Mouse (Mus musculus) embryonic facial prominence, embryonic 11.5 days (tissue): ENCODE data around the gene Lsm10. TPM values are rescaled to one million over a fixed set of nuclear protein-coding genes. Genes with fewer than 3 reads are reported as not detected.

Experiments
- ATAC-seq: fragments of 200-750 bp; cut with Nextera tagmentation; replicated peaks from 2 replicates; pipeline ENCODE4 v1.8.0; 2017; ENCODE audit warnings: low read depth; ENCODE audit not compliant: insufficient number of reproducible peaks, low FRiP score, low TSS enrichment
- DNase-seq: peaks from one replicate; pipeline ENCODE4 v3.0.0-alpha.2; 2015; ENCODE audit warnings: low spot score
- H3K27ac ChIP-seq: fragments of 300-500 bp; sonication (generic); replicated peaks from 2 replicates; pipeline ENCODE4 v1.5.1; 2014; ENCODE audit warnings: mild to moderate bottlenecking, low read depth, low read length, control low read depth
- H3K27me3 ChIP-seq: fragments of 300-500 bp; sonication (generic); 2 replicates; pipeline ENCODE4 v1.6.1; 2014; ENCODE audit warnings: mild to moderate bottlenecking, low read length, moderate library complexity, mixed read lengths; ENCODE audit not compliant: control insufficient read depth, insufficient read depth
- H3K36me3 ChIP-seq: fragments of 300-500 bp; sonication (generic); replicated peaks from 2 replicates; pipeline ENCODE4 v1.6.1; 2014; ENCODE audit warnings: low read depth, mild to moderate bottlenecking, low read length, moderate library complexity, mixed read lengths; ENCODE audit not compliant: control insufficient read depth, insufficient read depth
- H3K4me1 ChIP-seq: fragments of 300-500 bp; sonication (generic); 2 replicates; pipeline ENCODE4 v1.6.1; 2014; ENCODE audit warnings: low read length, mixed read lengths; ENCODE audit not compliant: control insufficient read depth, insufficient read depth
- H3K4me2 ChIP-seq: fragments of 300-500 bp; sonication (generic); 2 replicates; pipeline ENCODE4 v1.6.1; 2014; ENCODE audit warnings: low read depth, mild to moderate bottlenecking, control low read depth, low read length, moderate library complexity
- H3K4me3 ChIP-seq: fragments of 300-500 bp; sonication (generic); 2 replicates; pipeline ENCODE4 v1.5.1; 2014; ENCODE audit warnings: low read depth, low read length, control low read depth
- H3K9ac ChIP-seq: fragments of 300-500 bp; sonication (generic); replicated peaks from 2 replicates; pipeline ENCODE4 v1.6.1; 2014; ENCODE audit warnings: mild to moderate bottlenecking, control low read depth, low read length
- H3K9me3 ChIP-seq: fragments of 300-500 bp; sonication (generic); replicated peaks from 2 replicates; pipeline ENCODE4 v1.6.1; 2016; ENCODE audit warnings: mild to moderate bottlenecking, low read length, inconsistent platforms, mixed read lengths; ENCODE audit not compliant: control insufficient read depth
- WGBS: fragments of 180-500 bp; shearing (Covaris S2); extraction: QIAGEN DNeasy Blood & Tissue Kit; methylation state at CpG from one replicate; pipeline ENCODE4 v1.1.7; 2014; 5-methylcytosine and 5-hydroxymethylcytosine counted together
- polyA plus RNA-seq: library from polyadenylated mRNA; unstranded; fragments of >200 nt; fragmentation: Nextera tagmentation; extraction: Ambion mirVana; gene quantifications from 2 replicates; pipeline ENCODE4 v1.2.1, GENCODE M21; 2014

Lsm10 gene
- polyA plus RNA-seq, 1 experiment from 2014 or later = 46.1 TPM

- peaks cover 2% of the 10 kb centered on the region; the same call in 1 of the 2 replicates for H3K4me1 ChIP-seq
- H3K4me2 ChIP-seq = no peak overlapping the region
- H3K36me3 ChIP-seq = peaks cover 11% of the 10 kb centered on the region
- H3K9me3 ChIP-seq = no peaks in the 10 kb centered on the region
- no peaks in the 10 kb centered on the region for H3K27me3 ChIP-seq
- no peak for ATAC-seq
- WGBS = 67% methylated on average over 6 of the region's 6 CpGs
- DNase-seq = no peak
- no peak overlapping the region for H3K9ac ChIP-seq
- no peak overlapping the region for H3K4me3 ChIP-seq
- H3K27ac ChIP-seq = no peak overlapping the region
Observed at GRCm38 (mm10) chr4:126132636-126133264, 36.3 kb downstream of the Lsm10 start.

GRCm38 (mm10) chr4:126134236-126134635, 37.8 kb downstream of the Lsm10 start:
- peaks cover 2% of the 10 kb centered on the region; the same call in 1 of the 2 replicates for H3K4me1 ChIP-seq
- H3K4me3 ChIP-seq = no peak overlapping the region
- DNase-seq (no peak), ATAC-seq (no peak)
- no peaks in the 10 kb centered on the region for H3K9me3 ChIP-seq
- no peak overlapping the region for H3K27ac ChIP-seq
- no peak overlapping the region for H3K4me2 ChIP-seq
- peaks cover 4% of the 10 kb centered on the region for H3K36me3 ChIP-seq
- 95% methylated on average over 4 of the region's 4 CpGs for WGBS
- no peak overlapping the region for H3K9ac ChIP-seq
- no peaks in the 10 kb centered on the region for H3K27me3 ChIP-seq

- Histone ChIP-seq H3K9me3 (no peaks in the 10 kb centered on the region), H3K36me3 (peaks cover 3% of the 10 kb centered on the region), H3K27me3 (no peaks in the 10 kb centered on the region), H3K4me2 (no peak overlapping the region), H3K9ac (no peak overlapping the region), H3K4me3 (no peak overlapping the region), H3K27ac (no peak overlapping the region), H3K4me1 (peaks cover 2% of the 10 kb centered on the region; the same call in 1 of the 2 replicates)
- no peak for ATAC-seq
- no peak for DNase-seq
- 87% methylated on average over 4 of the region's 4 CpGs for WGBS
Observed at GRCm38 (mm10) chr4:126134639-126135038, 38.2 kb downstream of the Lsm10 start.

- WGBS = 82% methylated on average over 4 of the region's 4 CpGs
- Histone ChIP-seq H3K4me1 (no peaks in the 10 kb centered on the region), H3K27me3 (no peaks in the 10 kb centered on the region), H3K27ac (no peak overlapping the region), H3K36me3 (peaks cover 3% of the 10 kb centered on the region), H3K9ac (no peak overlapping the region), H3K4me2 (no peak overlapping the region), H3K4me3 (no peak overlapping the region), H3K9me3 (no peaks in the 10 kb centered on the region)
- DNase-seq = no peak
- no peak for ATAC-seq
Observed at GRCm38 (mm10) chr4:126137773-126138172, 41.4 kb downstream of the Lsm10 start.

- Histone ChIP-seq H3K4me3 (no peak overlapping the region), H3K4me2 (no peak overlapping the region), H3K27ac (no peak overlapping the region), H3K9ac (no peak overlapping the region), H3K9me3 (no peaks in the 10 kb centered on the region), H3K4me1 (no peaks in the 10 kb centered on the region), H3K36me3 (peaks cover 3% of the 10 kb centered on the region), H3K27me3 (no peaks in the 10 kb centered on the region)
- 72% methylated on average over 5 of the region's 5 CpGs for WGBS
- DNase-seq = no peak
- ATAC-seq = no peak
Observed at GRCm38 (mm10) chr4:126141021-126141420, 44.6 kb downstream of the Lsm10 start.

- 36% methylated on average over 4 of the region's 4 CpGs for WGBS
Observed at GRCm38 (mm10) chr4:126145396-126145795, 49.0 kb downstream of the Lsm10 start.

GRCm38 (mm10) chr4:126146974-126147532, 50.6 kb downstream of the Lsm10 start:
- no peak overlapping the region; the same call in 1 of the 2 replicates for H3K9ac ChIP-seq
- H3K4me1 ChIP-seq = peaks cover 14% of the 10 kb centered on the region
- 26% methylated on average over 9 of the region's 9 CpGs for WGBS
- H3K4me3 ChIP-seq = no peak overlapping the region
- peak overlapping the region; percentile 85 for H3K27ac ChIP-seq
- ATAC-seq (no peak), DNase-seq (peak; percentile 27)
- H3K4me2 ChIP-seq = peak overlapping the region; percentile 91
- H3K27me3 ChIP-seq = no peaks in the 10 kb centered on the region
- no peaks in the 10 kb centered on the region for H3K9me3 ChIP-seq
- H3K36me3 ChIP-seq = no peaks in the 10 kb centered on the region

More at GRCm38 (mm10) chr4:126145396-126145795, 49.0 kb downstream of the Lsm10 start:
- DNase-seq = no peak
- ATAC-seq = no peak
- H3K4me2 ChIP-seq = no peak overlapping the region
- no peak overlapping the region for H3K4me3 ChIP-seq
- no peak overlapping the region for H3K27ac ChIP-seq
- no peak overlapping the region for H3K9ac ChIP-seq
- peaks cover 7% of the 10 kb centered on the region for H3K4me1 ChIP-seq
- H3K27me3 ChIP-seq = no peaks in the 10 kb centered on the region
- H3K36me3 ChIP-seq = no peaks in the 10 kb centered on the region
- H3K9me3 ChIP-seq = no peaks in the 10 kb centered on the region

GRCm38 (mm10) chr4:126147533-126148160, 51.2 kb downstream of the Lsm10 start, which contains the start of gene Eva1b:
Gene Eva1b (plus strand): TSS chr4:126147744.
- WGBS = under 1% methylated on average over 24 of the region's 24 CpGs
- H3K4me2 ChIP-seq = peak within 1 kb of the TSS; percentile 91
- H3K4me1 ChIP-seq = peaks cover 14% of the 10 kb centered on the region
- no peaks in the 10 kb centered on the region for H3K9me3 ChIP-seq
- H3K4me3 ChIP-seq = peak within 1 kb of the TSS; percentile 63
- peak within 1 kb of the TSS; percentile 73 for H3K9ac ChIP-seq
- H3K27me3 ChIP-seq = no peaks in the 10 kb centered on the region
- peak; percentile 81 for DNase-seq
- H3K36me3 ChIP-seq = no peaks in the 10 kb centered on the region
- peak within 1 kb of the TSS; percentile 85 for H3K27ac ChIP-seq
- ATAC-seq = 0 out of 2 replicates have a peak, but pooled peaks have one; percentile 16
